Mouse (Mus musculus) adrenal gland, adult 8-10 months (tissue): ENCODE results near the gene Zfp688. TPM values are rescaled to one million over a fixed set of nuclear protein-coding genes. Genes with fewer than 3 reads are reported as not detected.
"Not testable (repeated sequence)": the region's sequence is repeated elsewhere in the genome, so short reads cannot be mapped to it uniquely, and the experiment has no call there.

Source experiments
- DNase-seq: peaks from one replicate; pipeline ENCODE4 v3.0.0; 2022
- total RNA-seq, 4 experiments: library from RNA; stranded (reverse); gene quantifications; 2 replicates each; pipeline ENCODE4 v1.2.4; 2022

Zfp688 gene
- total RNA-seq, result 10 to 100 TPM; 15.5 to 22.0 (median 19.5) TPM

DNA sequence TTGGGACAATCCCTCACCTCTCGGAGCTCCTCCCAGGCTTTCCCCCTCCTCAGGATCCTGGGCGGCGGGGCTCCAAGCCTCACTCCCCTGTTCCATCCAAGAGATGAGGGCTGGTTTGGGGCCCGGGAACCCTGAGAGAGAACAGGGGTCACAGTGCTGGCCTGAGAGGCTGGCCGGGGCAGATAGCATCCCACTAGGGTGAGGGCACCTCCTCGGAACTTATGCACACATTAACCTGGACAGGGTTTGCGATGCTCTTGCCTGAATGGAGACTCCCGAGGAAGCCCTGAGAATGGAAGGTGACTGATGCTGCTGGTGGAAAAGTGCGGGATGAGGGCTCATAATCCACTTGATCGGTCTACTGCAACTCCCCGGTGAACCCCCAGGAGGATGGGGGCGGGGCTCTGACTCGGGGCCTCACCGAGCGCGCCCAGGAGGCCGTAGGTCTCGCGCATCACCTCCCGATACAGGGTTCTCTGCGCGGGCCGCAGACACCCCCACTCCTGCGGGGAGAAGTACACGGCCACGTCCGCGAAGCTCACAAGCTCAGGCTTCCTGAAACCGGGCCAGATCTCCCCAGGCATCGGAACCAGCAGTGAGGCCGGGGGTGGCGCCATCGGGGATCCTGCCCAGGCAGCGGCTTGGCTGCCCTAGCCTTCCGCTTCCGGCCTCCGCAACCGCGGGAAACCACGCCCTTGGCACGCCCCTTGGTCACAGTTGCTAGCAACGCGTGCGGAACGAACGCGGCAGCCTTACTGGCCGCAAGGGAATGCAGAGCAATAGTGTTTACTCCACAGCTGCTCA is at the start of gene Zfp688:
Gene Zfp688, minus strand, starts transcription at position 681 of the 804 bp plus-strand sequence.
- peak; percentile 90 for DNase-seq

DNA sequence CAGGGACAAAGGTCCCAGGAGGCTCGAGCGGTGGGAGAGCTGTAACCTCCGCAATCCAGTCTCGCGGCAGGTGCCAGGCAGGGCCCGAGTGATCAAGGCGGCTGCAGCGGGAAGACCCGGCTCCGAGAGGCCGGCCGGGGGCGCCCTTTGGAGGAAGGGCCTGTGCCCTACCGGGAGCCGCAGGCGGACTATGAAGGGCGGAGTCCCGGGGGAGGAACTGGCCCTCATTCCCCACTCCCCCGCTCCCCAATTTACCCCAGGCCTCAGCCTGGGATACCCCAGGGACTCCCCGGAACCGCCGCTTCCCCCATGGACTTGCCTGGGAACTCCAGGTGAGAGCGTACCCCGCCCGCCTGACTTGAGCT is 49.8 kb upstream of the Zfp688 start:
- peak; percentile 59 for DNase-seq

DNA sequence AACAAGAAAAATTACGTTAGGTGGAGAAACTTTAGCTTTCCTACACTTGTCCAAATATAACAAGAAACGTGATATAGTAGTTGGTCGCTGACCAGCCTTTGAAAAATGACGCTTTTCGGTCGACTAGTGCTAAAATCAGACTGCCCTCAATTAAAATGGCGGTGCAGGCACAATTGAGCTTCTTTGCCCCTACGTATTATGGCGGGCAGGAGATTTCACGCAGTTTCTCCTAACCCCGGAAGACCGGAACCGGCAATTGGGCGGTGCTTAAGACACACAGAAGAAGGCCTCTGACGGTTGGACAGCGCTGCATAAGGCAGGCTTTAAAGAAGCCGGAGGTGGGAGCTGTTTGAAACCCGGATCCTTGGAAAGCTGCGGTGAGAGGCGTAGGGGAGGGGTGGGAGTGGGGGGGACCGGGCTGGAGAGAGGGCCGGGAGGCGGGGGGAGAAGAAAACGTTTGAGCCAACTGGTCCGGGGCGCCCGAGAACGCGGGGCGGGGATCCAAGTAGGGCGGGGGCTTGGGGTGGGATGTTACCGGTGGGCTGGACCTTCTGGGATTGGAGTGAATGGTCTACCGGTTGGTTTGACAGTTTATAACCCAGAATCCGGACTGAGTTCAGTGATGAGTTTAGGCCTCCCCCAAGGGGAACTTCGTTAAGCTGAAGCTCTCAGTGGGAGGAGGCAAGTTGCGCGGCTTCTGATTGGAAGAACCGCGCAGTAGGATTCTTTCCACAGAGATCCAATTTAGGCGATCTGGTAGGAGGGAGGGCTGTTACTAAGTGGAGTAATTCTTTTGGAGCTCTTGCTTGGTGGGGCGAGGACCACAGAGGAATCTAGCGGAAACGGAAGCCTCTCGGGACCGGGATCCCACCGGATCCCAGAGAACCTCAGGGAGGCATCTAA is 49.1 kb upstream of the Zfp688 start:
- peak; percentile 94 for DNase-seq

DNA sequence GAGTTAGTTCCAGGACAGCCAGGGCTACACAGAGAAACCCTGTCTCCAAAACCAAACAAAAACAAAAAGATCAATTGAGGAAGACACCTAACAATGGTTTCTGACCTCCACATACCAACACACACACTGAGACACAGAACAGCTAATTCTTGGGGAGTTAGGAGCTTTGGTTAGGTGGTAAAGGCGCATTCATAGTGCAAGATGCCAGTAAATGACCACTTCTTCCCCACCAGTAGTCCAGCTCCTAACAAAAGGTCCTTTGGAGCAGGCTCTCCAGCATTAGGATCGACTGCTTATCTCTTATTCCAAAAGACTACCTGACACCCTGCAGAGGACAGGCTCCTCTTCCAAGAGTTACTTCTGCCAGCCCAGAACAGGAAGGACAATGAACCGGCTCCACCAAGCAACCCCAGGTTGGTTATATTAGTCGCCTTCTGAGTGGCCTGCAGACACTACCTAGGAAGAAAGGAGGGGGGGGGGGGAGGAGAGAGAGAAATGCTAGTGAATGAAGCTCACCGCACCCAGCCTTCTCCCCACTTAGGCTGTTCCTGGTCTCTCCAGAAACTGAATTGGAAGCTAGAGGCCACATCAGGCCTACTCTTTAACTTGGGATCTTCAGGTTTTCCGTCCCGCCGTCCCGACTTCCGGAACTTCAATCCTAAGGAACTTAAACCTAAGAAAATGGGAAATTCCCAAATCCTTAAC is 48.3 kb upstream of the Zfp688 start:
- DNase-seq, result no peak

DNA sequence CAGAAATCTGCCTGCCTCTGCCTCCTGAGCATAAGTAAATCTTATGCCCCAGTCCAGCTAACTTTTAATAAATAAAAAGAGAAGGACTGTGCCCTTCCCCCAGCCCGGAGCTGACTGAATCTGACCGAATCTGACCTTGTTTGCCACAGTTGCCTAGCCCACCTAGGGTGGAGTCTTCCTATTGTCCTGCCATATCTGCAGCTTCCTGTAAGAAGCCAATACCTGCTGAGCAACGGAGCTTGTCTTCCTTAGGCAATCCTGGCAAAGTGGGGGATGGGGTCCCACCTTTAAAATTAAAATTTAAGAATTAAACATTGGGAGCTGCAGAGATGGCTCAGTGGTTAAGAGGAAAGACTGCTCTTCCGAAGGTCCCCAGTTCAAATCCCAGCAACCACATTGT is 44.7 kb upstream of the Zfp688 start:
- DNase-seq, result no peak

GRCm38 (mm10) chr7:127465670-127466069 is 43.8 kb upstream of the Zfp688 start:
- DNase-seq, result not testable (repeated sequence)

DNA sequence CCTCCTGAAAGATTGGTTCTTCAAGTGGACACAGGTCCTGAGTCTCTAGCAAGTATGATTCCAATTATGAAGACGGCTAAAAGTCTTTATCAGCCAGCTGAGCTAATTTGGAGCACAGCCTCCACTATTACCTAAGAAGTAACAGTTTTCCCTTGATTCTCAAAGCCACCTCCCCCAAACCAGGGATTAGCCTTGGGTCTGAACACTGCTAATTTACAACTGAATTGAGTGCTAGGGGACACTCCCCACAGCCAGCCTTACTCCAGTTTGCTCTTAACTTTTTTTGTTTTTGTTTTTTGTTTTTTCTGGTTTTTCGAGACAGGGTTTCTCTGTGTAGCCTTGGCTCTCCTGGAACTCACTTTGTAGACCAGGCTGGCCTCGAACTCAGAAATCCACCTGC is 43.3 kb upstream of the Zfp688 start:
- no peak for DNase-seq

GRCm38 (mm10) chr7:127459311-127459710 is 37.4 kb upstream of the Zfp688 start, which contains the start of gene Prr14:
Prr14 (plus strand) TSS chr7:127459611.
- not testable (repeated sequence) for DNase-seq

DNA sequence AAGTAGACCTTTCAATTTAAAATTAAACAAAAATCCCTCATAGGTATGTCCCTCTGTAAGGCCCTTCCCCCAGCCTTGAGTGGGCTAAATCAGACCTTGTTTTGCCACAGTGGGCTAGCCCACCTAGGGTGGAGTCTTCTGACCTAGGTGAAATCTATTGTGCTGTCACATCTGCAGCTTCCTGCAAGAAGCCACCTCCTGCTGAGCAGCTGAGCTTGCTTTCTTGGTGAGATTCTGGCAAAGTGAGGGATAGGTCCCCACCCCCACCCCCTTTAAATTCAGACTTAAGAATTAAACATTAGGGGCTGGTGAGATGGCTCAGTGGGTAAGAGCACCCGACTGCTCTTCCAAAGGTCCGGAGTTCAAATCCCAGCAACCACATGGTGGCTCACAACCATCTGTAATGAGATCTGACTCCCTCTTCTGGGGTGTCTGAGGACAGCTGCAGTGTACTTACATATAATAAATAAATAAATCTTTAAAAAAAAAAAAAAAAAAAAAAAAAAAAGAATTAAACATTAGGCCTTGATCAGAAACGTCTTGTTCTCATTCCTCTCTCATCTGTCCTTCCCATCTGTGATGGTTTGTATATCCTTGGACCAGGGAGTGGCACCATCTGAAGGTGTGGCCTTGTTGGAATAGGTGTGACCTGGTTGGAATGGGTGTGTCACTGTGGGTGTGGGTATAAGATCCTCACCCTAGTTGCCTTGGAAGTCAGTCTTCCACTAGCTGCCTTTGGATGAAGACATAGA is 36.7 kb upstream of the Zfp688 start:
- not testable (repeated sequence) for DNase-seq

DNA sequence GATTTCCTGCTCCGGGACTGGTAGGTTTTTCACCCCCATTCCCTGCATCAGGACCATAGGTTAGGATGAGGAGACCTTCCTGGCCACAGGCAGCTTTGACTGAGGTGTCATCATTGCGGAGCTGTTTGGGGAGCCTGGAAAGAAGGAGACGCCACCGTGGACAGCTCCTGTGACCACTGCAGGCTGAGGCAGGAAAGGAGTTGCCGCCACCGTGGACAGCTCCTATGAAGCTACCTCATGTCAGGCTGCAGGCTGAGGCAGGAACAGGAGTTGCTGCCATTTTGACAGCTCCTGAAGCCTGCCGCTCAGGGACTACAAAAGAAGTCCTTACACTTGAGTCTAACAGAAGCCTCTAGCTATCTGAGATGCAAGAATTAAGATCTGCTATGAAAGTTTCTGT is 33.0 kb upstream of the Zfp688 start:
- no peak for DNase-seq

DNA sequence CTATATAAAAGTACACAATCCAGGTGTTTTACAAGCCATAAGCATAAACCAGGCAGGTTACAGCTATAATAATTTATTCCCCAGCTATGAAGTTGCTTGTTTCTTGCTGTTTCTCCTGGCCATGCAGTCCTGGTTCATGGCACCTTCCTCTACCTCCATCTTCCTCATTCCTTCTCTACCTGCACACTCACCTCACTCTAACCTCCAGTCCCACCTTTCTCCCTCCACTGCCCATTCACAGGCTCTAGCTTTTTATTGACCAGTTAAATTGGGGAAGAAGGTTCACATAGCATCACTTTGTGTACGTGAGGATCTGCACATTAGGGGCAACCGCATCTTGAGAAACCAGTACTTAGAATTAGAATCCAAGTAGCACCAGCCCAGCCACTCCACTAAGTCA is 31.2 kb upstream of the Zfp688 start:
- DNase-seq, result no peak

- DNase-seq, result no peak
Measured at GRCm38 (mm10) chr7:127449966-127450365, 28.1 kb upstream of the Zfp688 start.

DNA sequence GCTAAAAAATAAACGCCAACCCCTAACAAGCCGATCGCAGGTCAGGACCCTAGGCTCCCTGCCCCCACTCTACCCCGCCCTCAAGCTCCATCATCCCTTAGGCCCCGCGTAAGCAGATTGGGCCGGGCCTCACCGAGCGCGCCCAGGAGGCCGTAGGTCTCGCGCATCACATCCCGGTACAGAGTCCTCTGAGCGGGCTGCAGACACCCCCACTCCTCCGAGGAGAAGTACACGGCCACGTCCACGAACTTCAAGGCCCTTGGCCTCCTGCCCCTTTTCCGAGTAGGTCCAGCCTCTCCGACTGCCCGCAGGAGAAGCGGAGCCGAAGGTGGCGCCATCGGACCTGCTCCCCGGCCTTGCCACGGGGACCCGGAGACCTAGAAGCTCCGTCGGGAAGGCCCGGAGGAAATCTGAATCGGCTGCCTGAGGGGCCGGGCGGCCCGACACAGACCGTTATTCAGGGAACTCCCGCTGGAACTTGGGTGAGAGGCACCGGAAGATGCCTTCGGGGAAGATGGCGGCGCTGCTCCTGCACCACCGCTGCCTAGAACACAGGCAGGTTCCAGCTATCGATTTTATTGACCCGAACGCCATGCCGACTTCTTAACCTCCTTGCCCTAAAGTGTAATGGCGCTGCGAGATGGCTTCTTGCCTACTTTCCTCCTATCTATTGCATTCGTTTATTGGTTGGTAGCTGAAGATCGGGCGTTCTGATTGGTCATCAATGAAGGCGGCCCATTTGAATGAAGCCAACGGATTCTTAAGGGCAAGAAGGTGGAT is 26.8 kb upstream of the Zfp688 start, which contains the start of gene Zfp689:
Gene Zfp689, minus strand, starts transcription at position 638 of the 780 bp plus-strand sequence.
- DNase-seq, result peak; percentile 93

- DNase-seq, result no peak
Measured at GRCm38 (mm10) chr7:127443976-127444375, 22.1 kb upstream of the Zfp688 start.

- DNase-seq, result no peak
Measured at GRCm38 (mm10) chr7:127437724-127438123, 15.9 kb upstream of the Zfp688 start.

DNA sequence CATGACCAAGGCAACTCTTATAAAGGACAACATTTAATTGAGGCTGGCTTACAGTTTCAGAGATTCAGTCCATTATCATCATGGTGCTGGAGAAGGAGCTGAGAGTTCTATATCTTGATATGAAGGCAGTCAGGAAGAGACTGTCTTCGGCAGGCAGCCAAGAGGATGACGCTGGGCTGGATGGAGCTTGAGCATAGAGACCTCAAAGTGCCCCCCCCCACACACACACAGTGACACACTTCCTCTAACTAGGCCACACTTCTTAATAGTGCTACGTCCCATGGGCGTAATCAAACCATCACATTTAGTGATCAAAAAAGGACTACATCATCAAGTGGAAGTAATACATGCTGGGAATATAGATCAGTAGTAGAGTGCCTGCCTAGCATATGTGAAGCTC is 13.3 kb upstream of the Zfp688 start:
- DNase-seq, result no peak

DNA sequence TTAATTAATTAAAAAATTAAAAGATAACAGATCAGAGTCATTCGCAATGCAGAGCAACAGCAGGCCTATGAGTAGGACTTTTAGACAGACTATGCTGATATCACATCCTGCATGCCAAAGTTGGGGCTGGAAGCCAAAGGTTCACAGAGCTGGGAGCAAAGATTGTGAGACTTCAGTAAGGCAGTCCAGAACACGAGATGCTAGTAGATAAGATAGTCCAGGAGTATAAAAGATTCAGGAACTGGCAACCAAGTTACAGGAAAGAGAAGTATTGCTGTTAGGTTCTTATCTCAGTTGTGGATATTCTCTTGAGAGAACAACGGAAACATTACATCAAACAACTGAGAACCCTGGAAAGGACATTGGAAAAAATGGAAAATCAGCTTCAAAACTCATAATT is 4.5 kb upstream of the Zfp688 start:
- DNase-seq, result no peak

DNA sequence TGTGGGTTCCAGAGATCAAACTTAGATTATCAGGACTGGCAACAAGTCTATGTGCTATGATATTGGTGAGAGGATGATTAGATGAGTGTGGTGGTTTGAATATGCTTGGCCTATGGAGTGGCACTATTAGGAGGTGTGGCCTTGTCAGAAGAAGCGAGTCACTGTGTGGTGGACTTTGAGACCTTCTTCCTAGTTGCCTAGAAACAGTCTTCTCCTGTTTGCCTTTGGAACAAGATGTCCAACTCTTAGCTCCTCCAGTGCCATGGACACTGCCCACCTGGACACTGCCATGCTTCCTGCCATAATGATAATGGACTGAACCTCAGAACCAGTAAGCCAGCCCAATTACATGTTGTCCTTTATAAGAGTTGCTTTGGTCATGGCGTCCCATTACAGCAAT is 4.0 kb upstream of the Zfp688 start:
- no peak for DNase-seq

- no peak for DNase-seq
Measured at GRCm38 (mm10) chr7:127425291-127425690, 3.4 kb upstream of the Zfp688 start.

DNA sequence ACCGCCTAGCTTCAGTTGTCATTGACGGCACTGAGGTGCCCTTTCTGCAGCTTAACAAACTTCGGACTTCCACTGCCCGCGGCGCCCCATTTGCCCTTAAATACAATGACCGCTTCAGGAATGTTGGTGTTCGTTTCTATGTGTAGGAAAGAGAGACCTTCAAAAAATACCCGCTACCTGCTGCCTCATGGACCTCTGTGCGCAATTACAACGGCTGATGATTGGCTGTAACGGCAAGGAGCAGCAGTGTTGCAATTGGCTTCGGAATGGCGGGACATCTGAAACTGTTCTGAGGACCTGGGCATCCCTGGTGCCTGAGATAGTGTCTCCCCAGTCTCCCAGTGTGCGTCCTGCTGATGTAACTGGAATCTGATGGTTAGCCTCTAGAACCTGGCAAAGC is 379 bp upstream of the Zfp688 start:
- no peak for DNase-seq

GRCm38 (mm10) chr7:127411418-127411817 is 10.4 kb downstream of the Zfp688 start:
- no peak for DNase-seq
